Mouse (Mus musculus) MEL (cell line): ENCODE measurements around the gene Grm7. TPM values are rescaled to one million over a fixed set of nuclear protein-coding genes. Genes with fewer than 3 reads are reported as not detected.

Source experiments
- DNase-seq: peaks from one replicate; pipeline ENCODE4 v3.0.0; 2011; ENCODE audit warnings: low read depth, low spot score
- H3K27ac ChIP-seq: 2 replicates; pipeline ENCODE4 v1.5.1; 2012; ENCODE audit warnings: low read depth, mild to moderate bottlenecking, control low read depth, low read length, moderate library complexity; ENCODE audit not compliant: control insufficient read depth
- H3K27me3 ChIP-seq, 2 experiments: fragments of 150-350 bp in 1 of 2; sonication (generic) in 1 of 2; 2 replicates each; pipeline ENCODE4 v1.6.1; 2012; ENCODE audit warnings: low read length in 2 of 2, mild to moderate bottlenecking in 2 of 2, improper control_type of control experiment in 1 of 2, moderate library complexity in 1 of 2; ENCODE audit not compliant: insufficient read depth in 2 of 2, control insufficient read depth in 1 of 2
- H3K36me3 ChIP-seq, 2 experiments: 2 replicates each; pipeline ENCODE4 v1.6.1; 2012 to 2014; ENCODE audit warnings: low read length in 2 of 2, improper control_type of control experiment in 1 of 2, inconsistent platforms in 1 of 2, mild to moderate bottlenecking in 1 of 2; ENCODE audit not compliant: insufficient read depth in 2 of 2, control insufficient read depth in 1 of 2
- H3K4me1 ChIP-seq, 2 experiments: fragments of 150-350 bp in 1 of 2; sonication (generic) in 1 of 2; 2 replicates each; pipeline ENCODE4 v1.6.1; 2012; ENCODE audit warnings: low read length in 2 of 2, improper control_type of control experiment in 1 of 2, mild to moderate bottlenecking in 1 of 2; ENCODE audit not compliant: insufficient read depth in 2 of 2, control insufficient read depth in 1 of 2
- H3K4me3 ChIP-seq, 2 experiments: fragments of 150-350 bp in 1 of 2; sonication (generic) in 1 of 2; 2 replicates each; pipeline ENCODE4 v1.5.1; 2012; ENCODE audit warnings: low read depth in 2 of 2, low read length in 2 of 2, mild to moderate bottlenecking in 2 of 2, moderate library complexity in 2 of 2, control low read depth in 1 of 2, improper control_type of control experiment in 1 of 2; ENCODE audit not compliant: control insufficient read depth in 1 of 2, insufficient read depth in 1 of 2
- H3K79me2 ChIP-seq: 2 replicates; pipeline ENCODE4 v1.6.1; 2012; ENCODE audit warnings: mild to moderate bottlenecking, low read length, moderate library complexity; ENCODE audit not compliant: control insufficient read depth, poor library complexity, insufficient read depth
- H3K9ac ChIP-seq: 2 replicates; pipeline ENCODE4 v1.6.1; 2012; ENCODE audit warnings: low read depth, mild to moderate bottlenecking, control low read depth, low read length, moderate library complexity; ENCODE audit not compliant: control insufficient read depth, poor library complexity, severe bottlenecking
- H3K9me3 ChIP-seq: fragments of 150-350 bp; sonication (generic); replicated peaks from 2 replicates; pipeline ENCODE4 v1.6.1; 2012; ENCODE audit warnings: mild to moderate bottlenecking, low read length, improper control_type of control experiment, moderate library complexity; ENCODE audit not compliant: insufficient read depth
- CHD1 ChIP-seq: IDR thresholded peaks from 2 replicates; pipeline ENCODE4 v1.6.1; 2012; ENCODE audit warnings: low read depth, mild to moderate bottlenecking, inconsistent platforms, low read length, improper control_type of control experiment
- CHD2 ChIP-seq: IDR thresholded peaks from 2 replicates; pipeline ENCODE4 v1.6.1; 2011; ENCODE audit warnings: low read length, improper control_type of control experiment
- EP300 ChIP-seq, 2 experiments: IDR thresholded peaks; 2 replicates each; pipeline ENCODE4 v1.6.1; 2011; ENCODE audit warnings: improper control_type of control experiment in 2 of 2, low read length in 2 of 2, low read depth in 1 of 2, mild to moderate bottlenecking in 1 of 2
- ETS1 ChIP-seq: IDR thresholded peaks from 2 replicates; pipeline ENCODE4 v1.6.1; 2012; ENCODE audit warnings: low read depth, mild to moderate bottlenecking, inconsistent platforms, low read length, improper control_type of control experiment, moderate library complexity
- GABPA ChIP-seq: IDR thresholded peaks from 2 replicates; pipeline ENCODE4 v1.6.1; 2012; ENCODE audit warnings: low read depth, mild to moderate bottlenecking, inconsistent platforms, low read length, improper control_type of control experiment, moderate library complexity
- GATA1 ChIP-seq: IDR thresholded peaks from 2 replicates; pipeline ENCODE4 v1.6.1; 2011; ENCODE audit warnings: low read depth, low read length, improper control_type of control experiment
- JUND ChIP-seq: IDR thresholded peaks from 2 replicates; pipeline ENCODE4 v1.6.1; 2011; ENCODE audit warnings: low read depth, mild to moderate bottlenecking, improper control_type of control experiment, low read length
- KAT2A ChIP-seq: conservative IDR thresholded peaks from 2 replicates; pipeline ENCODE4 v1.6.1; 2012; ENCODE audit warnings: low read depth, low read length, improper control_type of control experiment, inconsistent platforms
- MAFK ChIP-seq: IDR thresholded peaks from 2 replicates; pipeline ENCODE4 v1.6.1; 2011; ENCODE audit warnings: low read depth, mild to moderate bottlenecking, low read length, improper control_type of control experiment, borderline replicate concordance
- MEF2A ChIP-seq: IDR thresholded peaks from 2 replicates; pipeline ENCODE4 v1.6.1; 2014; ENCODE audit warnings: low read depth, mild to moderate bottlenecking, inconsistent platforms, low read length, improper control_type of control experiment; ENCODE audit not compliant: poor library complexity, insufficient replicate concordance, severe bottlenecking; ENCODE audit errors: extremely low read depth
- MYB ChIP-seq: IDR thresholded peaks from 2 replicates; pipeline ENCODE4 v1.6.1; 2011; ENCODE audit warnings: mild to moderate bottlenecking, low read depth, low read length, improper control_type of control experiment
- NRF1 ChIP-seq: IDR thresholded peaks from 2 replicates; pipeline ENCODE4 v1.6.1; 2014; ENCODE audit warnings: low read depth, mild to moderate bottlenecking, inconsistent platforms, low read length, improper control_type of control experiment, moderate library complexity; ENCODE audit not compliant: poor library complexity, insufficient read depth, severe bottlenecking
- POLR2A ChIP-seq, 2 experiments: IDR thresholded peaks; 2 replicates each; pipeline ENCODE4 v1.6.1; 2011 to 2012; ENCODE audit warnings: low read length in 2 of 2, mild to moderate bottlenecking in 2 of 2, control low read depth in 1 of 2, improper control_type of control experiment in 1 of 2, low read depth in 1 of 2, moderate library complexity in 1 of 2; ENCODE audit not compliant: control insufficient read depth in 1 of 2, insufficient read depth in 1 of 2, poor library complexity in 1 of 2
- POLR2AphosphoS2 ChIP-seq: IDR thresholded peaks from 2 replicates; pipeline ENCODE4 v1.6.1; 2011; ENCODE audit warnings: low read length, improper control_type of control experiment
- POLR2AphosphoS5 ChIP-seq: IDR thresholded peaks from 2 replicates; pipeline ENCODE4 v1.6.1; 2012; ENCODE audit warnings: low read depth, borderline replicate concordance, mild to moderate bottlenecking, inconsistent platforms, low read length, moderate library complexity, mixed read lengths
- RCOR1 ChIP-seq: IDR thresholded peaks from 2 replicates; pipeline ENCODE4 v1.6.1; 2012; ENCODE audit warnings: low read depth, mild to moderate bottlenecking, inconsistent platforms, low read length, improper control_type of control experiment
- SIN3A ChIP-seq: IDR thresholded peaks from 2 replicates; pipeline ENCODE4 v1.6.1; 2012; ENCODE audit warnings: low read length, improper control_type of control experiment, inconsistent platforms
- TBP ChIP-seq: IDR thresholded peaks from 2 replicates; pipeline ENCODE4 v1.8.0; 2011; ENCODE audit warnings: low read depth, low read length, improper control_type of control experiment
- UBTF ChIP-seq: IDR thresholded peaks from 2 replicates; pipeline ENCODE4 v1.6.1; 2012; ENCODE audit warnings: low read depth, mild to moderate bottlenecking, inconsistent platforms, low read length, improper control_type of control experiment, moderate library complexity, borderline replicate concordance; ENCODE audit not compliant: insufficient read depth
- USF1 ChIP-seq: IDR thresholded peaks from 2 replicates; pipeline ENCODE4 v1.6.1; 2014; ENCODE audit warnings: low read depth, mild to moderate bottlenecking, inconsistent platforms, low read length, improper control_type of control experiment, moderate library complexity
- USF2 ChIP-seq, 2 experiments: IDR thresholded peaks; 2 replicates each; pipeline ENCODE4 v1.6.1; 2011 to 2012; ENCODE audit warnings: improper control_type of control experiment in 2 of 2, low read length in 2 of 2, borderline replicate concordance in 1 of 2, inconsistent platforms in 1 of 2, low read depth in 1 of 2, mild to moderate bottlenecking in 1 of 2; ENCODE audit not compliant: insufficient read depth in 1 of 2
- ZC3H11A ChIP-seq: IDR thresholded peaks from 2 replicates; pipeline ENCODE4 v1.6.1; 2012; ENCODE audit warnings: low read depth, mild to moderate bottlenecking, inconsistent platforms, low read length, improper control_type of control experiment
- ZKSCAN1 ChIP-seq: IDR thresholded peaks from 2 replicates; pipeline ENCODE4 v1.6.1; 2012; ENCODE audit warnings: low read depth, mild to moderate bottlenecking, inconsistent platforms, low read length, improper control_type of control experiment, moderate library complexity
- ZMIZ1 ChIP-seq: IDR thresholded peaks from 2 replicates; pipeline ENCODE4 v1.6.1; 2012; ENCODE audit warnings: low read depth, mild to moderate bottlenecking, inconsistent platforms, low read length, improper control_type of control experiment, moderate library complexity
- polyA plus RNA-seq, 2 experiments: library from polyadenylated mRNA; stranded (reverse) in 1 of 2; unstranded in 1 of 2; fragments of >175 nt in 1 of 2; fragments of >200 nt in 1 of 2; gene quantifications; 2 replicates each; pipeline versions ENCODE4 v1.2.1 to v1.2.4; 2012; ENCODE audit warnings: low replicate concordance in 2 of 2, low read depth in 1 of 2; ENCODE audit not compliant: insufficient read length in 2 of 2, insufficient read depth in 1 of 2, missing spikeins in 1 of 2
- total RNA-seq: library from RNA; depleted of rRNA; stranded (reverse); fragments of 300-350 nt; gene quantifications from 2 replicates; pipeline ENCODE4 v1.2.3, GENCODE M21; 2012

Grm7 gene
- total and polyA plus RNA-seq, 3 experiments: not detected

DNA sequence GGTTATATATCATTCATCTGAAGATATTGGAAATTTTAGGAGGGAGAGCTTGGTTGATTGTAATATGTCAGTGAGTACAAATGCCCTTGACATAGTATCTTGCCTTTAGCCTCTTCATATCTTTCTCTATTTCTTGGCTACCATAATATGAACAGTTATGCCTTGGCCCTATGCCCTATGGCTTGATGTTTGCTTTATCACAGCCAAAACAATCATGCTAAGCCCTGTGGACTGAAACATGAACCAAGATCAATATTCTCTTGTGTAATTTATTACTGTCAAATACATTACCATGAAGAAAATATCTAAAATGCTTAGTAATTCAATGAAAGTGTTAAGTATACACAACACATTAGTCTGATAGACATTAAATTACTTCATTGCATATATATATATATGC lies 222.9 kb downstream of the Grm7 start (continued):
- no peak for TF ChIP-seq KAT2A

DNA sequence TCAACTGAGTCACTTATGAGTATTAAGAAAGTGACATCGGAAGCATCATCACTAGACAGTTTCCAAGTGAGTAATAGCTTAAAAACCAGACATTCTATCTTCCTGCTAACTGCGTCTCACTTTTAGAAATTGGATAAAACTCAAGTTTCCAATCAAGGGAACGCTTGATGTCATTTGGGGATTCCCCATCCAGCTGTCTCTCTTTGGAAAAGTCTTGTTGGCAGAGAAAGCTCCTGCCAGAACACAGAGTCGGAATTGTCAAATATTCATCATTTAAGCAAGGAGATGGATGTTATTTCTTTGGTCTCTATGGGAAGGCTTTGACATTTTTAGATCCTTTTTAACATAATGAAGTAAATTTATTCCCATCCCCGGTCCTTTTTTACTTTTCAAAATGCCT lies 336.6 kb downstream of the Grm7 start:
- no peaks in the 10 kb centered on the region for H3K27me3 ChIP-seq
- no peaks in the 10 kb centered on the region for H3K79me2 ChIP-seq
- no peaks in the 10 kb centered on the region for H3K9me3 ChIP-seq
- no peak for DNase-seq
- no peaks in the 10 kb centered on the region for H3K4me1 ChIP-seq
- H3K4me3 ChIP-seq: no peak overlapping the region
- no peak for TF ChIP-seq RCOR1
- no peak for TF ChIP-seq SIN3A
- no peak for TF ChIP-seq EP300 (IDR thresholded peaks at IDR 0.05; ENCODE audit: low read depth in 1 of 2, low read length in 2 of 2)
- TF ChIP-seq TBP: no peak
- no peak for TF ChIP-seq MYB
- no peak for TF ChIP-seq JUND
- no peak for TF ChIP-seq ZKSCAN1
- no peak for TF ChIP-seq CHD2
- no peak for TF ChIP-seq ETS1
- no peak for TF ChIP-seq GATA1
- no peak for TF ChIP-seq USF1
- no peak for TF ChIP-seq POLR2AphosphoS5
- no peak overlapping the region for H3K27ac ChIP-seq
- no peak overlapping the region for H3K9ac ChIP-seq
- H3K36me3 ChIP-seq: no peaks in the 10 kb centered on the region

DNA sequence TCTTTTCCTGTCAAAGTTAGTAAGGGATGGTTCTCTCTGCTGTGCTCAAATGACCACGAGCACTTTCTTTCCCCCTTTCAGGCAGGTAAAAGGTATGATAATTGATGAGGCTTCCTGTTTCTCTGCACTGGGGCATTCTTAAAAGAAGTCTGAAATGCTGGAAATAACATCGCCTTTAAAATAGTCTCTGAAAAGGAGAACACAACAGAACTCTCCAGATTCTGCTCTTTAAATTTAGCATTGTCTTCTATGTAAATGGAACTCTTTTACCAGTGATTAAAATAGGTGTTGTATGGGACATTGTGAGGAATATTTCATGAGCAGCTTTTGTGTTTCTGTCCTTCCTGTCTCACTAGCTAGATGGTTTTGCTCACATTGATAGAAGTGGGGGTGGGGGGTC lies 393.7 kb downstream of the Grm7 start:
- H3K4me3 ChIP-seq: no peak overlapping the region
- H3K27me3 ChIP-seq: no peaks in the 10 kb centered on the region
- no peaks in the 10 kb centered on the region for H3K4me1 ChIP-seq
- DNase-seq: no peak
- H3K9me3 ChIP-seq: no peaks in the 10 kb centered on the region
- no peaks in the 10 kb centered on the region for H3K36me3 ChIP-seq
- TF ChIP-seq POLR2A (IDR thresholded peaks at IDR 0.05; ENCODE audit: control insufficient read depth in 1 of 2, insufficient read depth in 1 of 2, low read depth in 1 of 2, low read length in 2 of 2, poor library complexity in 1 of 2) (no peak), POLR2AphosphoS5 (no peak), TBP (no peak), EP300 (IDR thresholded peaks at IDR 0.05; ENCODE audit: low read depth in 1 of 2, low read length in 2 of 2) (no peak), NRF1 (no peak), MEF2A (no peak), USF1 (no peak), GATA1 (no peak), MYB (no peak), CHD1 (no peak), GABPA (no peak), CHD2 (no peak), RCOR1 (no peak), MAFK (no peak), UBTF (no peak), ZC3H11A (no peak), POLR2AphosphoS2 (no peak), ZMIZ1 (no peak), USF2 (IDR thresholded peaks at IDR 0.05; ENCODE audit: borderline replicate concordance in 1 of 2, insufficient read depth in 1 of 2, low read depth in 1 of 2, low read length in 2 of 2) (no peak)
- H3K27ac ChIP-seq: no peak overlapping the region
- no peaks in the 10 kb centered on the region for H3K79me2 ChIP-seq
- H3K9ac ChIP-seq: no peak overlapping the region
